Mouse (Mus musculus) MEL (cell line): ENCODE data around the gene Gdf11. TPM values are rescaled to one million over a fixed set of nuclear protein-coding genes. Genes with fewer than 3 reads are reported as not detected.

ENCODE experiments used
- DNase-seq: peaks from one replicate; pipeline ENCODE4 v3.0.0; 2011; ENCODE audit warnings: low read depth, low spot score
- H3K27ac ChIP-seq: 2 replicates; pipeline ENCODE4 v1.5.1; 2012; ENCODE audit warnings: low read depth, mild to moderate bottlenecking, control low read depth, low read length, moderate library complexity; ENCODE audit not compliant: control insufficient read depth
- H3K27me3 ChIP-seq, 2 experiments: fragments of 150-350 bp in 1 of 2; sonication (generic) in 1 of 2; 2 replicates each; pipeline ENCODE4 v1.6.1; 2012; ENCODE audit warnings: low read length in 2 of 2, mild to moderate bottlenecking in 2 of 2, improper control_type of control experiment in 1 of 2, moderate library complexity in 1 of 2; ENCODE audit not compliant: insufficient read depth in 2 of 2, control insufficient read depth in 1 of 2
- H3K36me3 ChIP-seq, 2 experiments: 2 replicates each; pipeline ENCODE4 v1.6.1; 2012 to 2014; ENCODE audit warnings: low read length in 2 of 2, improper control_type of control experiment in 1 of 2, inconsistent platforms in 1 of 2, mild to moderate bottlenecking in 1 of 2; ENCODE audit not compliant: insufficient read depth in 2 of 2, control insufficient read depth in 1 of 2
- H3K4me1 ChIP-seq, 2 experiments: fragments of 150-350 bp in 1 of 2; sonication (generic) in 1 of 2; 2 replicates each; pipeline ENCODE4 v1.6.1; 2012; ENCODE audit warnings: low read length in 2 of 2, improper control_type of control experiment in 1 of 2, mild to moderate bottlenecking in 1 of 2; ENCODE audit not compliant: insufficient read depth in 2 of 2, control insufficient read depth in 1 of 2
- H3K4me3 ChIP-seq, 2 experiments: fragments of 150-350 bp in 1 of 2; sonication (generic) in 1 of 2; 2 replicates each; pipeline ENCODE4 v1.5.1; 2012; ENCODE audit warnings: low read depth in 2 of 2, low read length in 2 of 2, mild to moderate bottlenecking in 2 of 2, moderate library complexity in 2 of 2, control low read depth in 1 of 2, improper control_type of control experiment in 1 of 2; ENCODE audit not compliant: control insufficient read depth in 1 of 2, insufficient read depth in 1 of 2
- H3K79me2 ChIP-seq: 2 replicates; pipeline ENCODE4 v1.6.1; 2012; ENCODE audit warnings: mild to moderate bottlenecking, low read length, moderate library complexity; ENCODE audit not compliant: control insufficient read depth, poor library complexity, insufficient read depth
- H3K9ac ChIP-seq: 2 replicates; pipeline ENCODE4 v1.6.1; 2012; ENCODE audit warnings: low read depth, mild to moderate bottlenecking, control low read depth, low read length, moderate library complexity; ENCODE audit not compliant: control insufficient read depth, poor library complexity, severe bottlenecking
- H3K9me3 ChIP-seq: fragments of 150-350 bp; sonication (generic); replicated peaks from 2 replicates; pipeline ENCODE4 v1.6.1; 2012; ENCODE audit warnings: mild to moderate bottlenecking, low read length, improper control_type of control experiment, moderate library complexity; ENCODE audit not compliant: insufficient read depth
- BHLHE40 ChIP-seq: IDR thresholded peaks from 2 replicates; pipeline ENCODE4 v1.6.1; 2012; ENCODE audit warnings: low read depth, mild to moderate bottlenecking, inconsistent platforms, low read length, improper control_type of control experiment, borderline replicate concordance
- CHD1 ChIP-seq: IDR thresholded peaks from 2 replicates; pipeline ENCODE4 v1.6.1; 2012; ENCODE audit warnings: low read depth, mild to moderate bottlenecking, inconsistent platforms, low read length, improper control_type of control experiment
- CTCF ChIP-seq, 3 experiments: IDR thresholded peaks in 2 of 3; conservative IDR thresholded peaks in 1 of 3; 2 replicates each; pipeline ENCODE4 v1.5.1; 2011 to 2012; ENCODE audit warnings: low read length in 3 of 3, low read depth in 2 of 3, mild to moderate bottlenecking in 2 of 3, improper control_type of control experiment in 1 of 3, inconsistent platforms in 1 of 3, mixed read lengths in 1 of 3, moderate library complexity in 1 of 3; ENCODE audit not compliant: control insufficient read depth in 1 of 3, insufficient read depth in 1 of 3, poor library complexity in 1 of 3, severe bottlenecking in 1 of 3
- EP300 ChIP-seq, 2 experiments: IDR thresholded peaks; 2 replicates each; pipeline ENCODE4 v1.6.1; 2011; ENCODE audit warnings: improper control_type of control experiment in 2 of 2, low read length in 2 of 2, low read depth in 1 of 2, mild to moderate bottlenecking in 1 of 2
- GABPA ChIP-seq: IDR thresholded peaks from 2 replicates; pipeline ENCODE4 v1.6.1; 2012; ENCODE audit warnings: low read depth, mild to moderate bottlenecking, inconsistent platforms, low read length, improper control_type of control experiment, moderate library complexity
- JUND ChIP-seq: IDR thresholded peaks from 2 replicates; pipeline ENCODE4 v1.6.1; 2011; ENCODE audit warnings: low read depth, mild to moderate bottlenecking, improper control_type of control experiment, low read length
- MAFK ChIP-seq: IDR thresholded peaks from 2 replicates; pipeline ENCODE4 v1.6.1; 2011; ENCODE audit warnings: low read depth, mild to moderate bottlenecking, low read length, improper control_type of control experiment, borderline replicate concordance
- MAX ChIP-seq: IDR thresholded peaks from 2 replicates; pipeline ENCODE4 v1.6.1; 2011; ENCODE audit warnings: low read length, improper control_type of control experiment
- MAZ ChIP-seq: IDR thresholded peaks from 2 replicates; pipeline ENCODE4 v1.6.1; 2012; ENCODE audit warnings: low read depth, mild to moderate bottlenecking, inconsistent platforms, low read length, improper control_type of control experiment
- MYB ChIP-seq: IDR thresholded peaks from 2 replicates; pipeline ENCODE4 v1.6.1; 2011; ENCODE audit warnings: mild to moderate bottlenecking, low read depth, low read length, improper control_type of control experiment
- NRF1 ChIP-seq: IDR thresholded peaks from 2 replicates; pipeline ENCODE4 v1.6.1; 2014; ENCODE audit warnings: low read depth, mild to moderate bottlenecking, inconsistent platforms, low read length, improper control_type of control experiment, moderate library complexity; ENCODE audit not compliant: poor library complexity, insufficient read depth, severe bottlenecking
- POLR2AphosphoS2 ChIP-seq: IDR thresholded peaks from 2 replicates; pipeline ENCODE4 v1.6.1; 2011; ENCODE audit warnings: low read length, improper control_type of control experiment
- POLR2AphosphoS5 ChIP-seq: IDR thresholded peaks from 2 replicates; pipeline ENCODE4 v1.6.1; 2012; ENCODE audit warnings: low read depth, borderline replicate concordance, mild to moderate bottlenecking, inconsistent platforms, low read length, moderate library complexity, mixed read lengths
- SIN3A ChIP-seq: IDR thresholded peaks from 2 replicates; pipeline ENCODE4 v1.6.1; 2012; ENCODE audit warnings: low read length, improper control_type of control experiment, inconsistent platforms
- SMC3 ChIP-seq: IDR thresholded peaks from 2 replicates; pipeline ENCODE4 v1.6.1; 2011; ENCODE audit warnings: low read depth, low read length, improper control_type of control experiment
- TAL1 ChIP-seq: IDR thresholded peaks from 2 replicates; pipeline ENCODE4 v1.6.1; 2012; ENCODE audit warnings: mild to moderate bottlenecking, inconsistent platforms, low read length, moderate library complexity, mixed read lengths
- TCF12 ChIP-seq: IDR thresholded peaks from 2 replicates; pipeline ENCODE4 v1.6.1; 2014; ENCODE audit warnings: low read depth, mild to moderate bottlenecking, inconsistent platforms, low read length, improper control_type of control experiment, moderate library complexity
- UBTF ChIP-seq: IDR thresholded peaks from 2 replicates; pipeline ENCODE4 v1.6.1; 2012; ENCODE audit warnings: low read depth, mild to moderate bottlenecking, inconsistent platforms, low read length, improper control_type of control experiment, moderate library complexity, borderline replicate concordance; ENCODE audit not compliant: insufficient read depth
- USF2 ChIP-seq, 2 experiments: IDR thresholded peaks; 2 replicates each; pipeline ENCODE4 v1.6.1; 2011 to 2012; ENCODE audit warnings: improper control_type of control experiment in 2 of 2, low read length in 2 of 2, borderline replicate concordance in 1 of 2, inconsistent platforms in 1 of 2, low read depth in 1 of 2, mild to moderate bottlenecking in 1 of 2; ENCODE audit not compliant: insufficient read depth in 1 of 2
- ZKSCAN1 ChIP-seq: IDR thresholded peaks from 2 replicates; pipeline ENCODE4 v1.6.1; 2012; ENCODE audit warnings: low read depth, mild to moderate bottlenecking, inconsistent platforms, low read length, improper control_type of control experiment, moderate library complexity
- ZMIZ1 ChIP-seq: IDR thresholded peaks from 2 replicates; pipeline ENCODE4 v1.6.1; 2012; ENCODE audit warnings: low read depth, mild to moderate bottlenecking, inconsistent platforms, low read length, improper control_type of control experiment, moderate library complexity
- polyA plus RNA-seq, 2 experiments: library from polyadenylated mRNA; stranded (reverse) in 1 of 2; unstranded in 1 of 2; fragments of >175 nt in 1 of 2; fragments of >200 nt in 1 of 2; gene quantifications; 2 replicates each; pipeline versions ENCODE4 v1.2.1 to v1.2.4; 2012; ENCODE audit warnings: low replicate concordance in 2 of 2, low read depth in 1 of 2; ENCODE audit not compliant: insufficient read length in 2 of 2, insufficient read depth in 1 of 2, missing spikeins in 1 of 2
- total RNA-seq: library from RNA; depleted of rRNA; stranded (reverse); fragments of 300-350 nt; gene quantifications from 2 replicates; pipeline ENCODE4 v1.2.3, GENCODE M21; 2012

Gdf11 gene
- total and polyA plus RNA-seq, 3 experiments, result 2.3 to 2.8 TPM; not detected in 1

- no peak for DNase-seq
- Histone ChIP-seq H3K4me3 (no peak overlapping the region), H3K27ac (no peak overlapping the region), H3K9me3 (no peaks in the 10 kb centered on the region), H3K36me3 (peaks cover 3 to 64% of the 10 kb centered on the region in 2 experiments), H3K4me1 (no peaks in the 10 kb centered on the region; a peak in 1 of 4 replicates), H3K79me2 (no peaks in the 10 kb centered on the region), H3K9ac (no peak overlapping the region), H3K27me3 (no peaks in the 10 kb centered on the region)
- TF ChIP-seq BHLHE40, result no peak
- TF ChIP-seq SIN3A, result no peak
- TF ChIP-seq NRF1, result no peak
- TF ChIP-seq EP300 (IDR thresholded peaks at IDR 0.05; ENCODE audit: low read depth in 1 of 2, low read length in 2 of 2), result no peak
- no peak for TF ChIP-seq MAX
- TF ChIP-seq SMC3, result no peak
- no peak for TF ChIP-seq CTCF (IDR thresholded peaks at IDR 0.05 in 2 of 3, conservative IDR thresholded peaks at IDR 0.05 in 1 of 3; ENCODE audit: control insufficient read depth in 1 of 3, insufficient read depth in 1 of 3, low read depth in 2 of 3, low read length in 3 of 3, poor library complexity in 1 of 3, severe bottlenecking in 1 of 3)
- TF ChIP-seq ZMIZ1, result no peak
- no peak for TF ChIP-seq MAZ
- no peak for TF ChIP-seq GABPA
- no peak for TF ChIP-seq TCF12
- TF ChIP-seq POLR2AphosphoS2, result no peak
- no peak for TF ChIP-seq TAL1
- TF ChIP-seq JUND, result no peak
- TF ChIP-seq MAFK, result no peak
- no peak for TF ChIP-seq CHD1
Measured at GRCm38 (mm10) chr10:128848426-128848825, 43.1 kb downstream of the Gdf11 start.

DNA sequence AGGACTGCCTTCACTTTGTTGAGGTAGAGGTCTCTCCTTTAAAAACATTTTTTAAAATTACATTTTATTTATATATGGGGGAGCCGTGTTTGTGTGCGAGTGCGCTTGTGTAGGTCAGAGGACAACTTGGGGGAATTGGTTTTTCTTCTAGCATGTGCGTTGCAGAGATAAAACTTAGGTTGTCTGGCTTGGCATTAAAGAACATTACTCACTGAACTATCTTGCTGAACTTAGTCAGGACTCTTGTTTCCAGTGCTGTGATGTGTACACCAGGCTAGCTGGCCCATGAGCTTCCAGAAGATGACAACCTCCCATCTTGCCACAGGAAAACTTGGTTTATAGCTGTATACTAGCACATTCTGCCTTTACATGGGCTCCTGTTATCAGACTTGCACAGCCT is 44.9 kb downstream of the Gdf11 start:
- Histone ChIP-seq H3K27me3 (no peaks in the 10 kb centered on the region), H3K36me3 (peaks cover 3 to 65% of the 10 kb centered on the region in 2 experiments), H3K9me3 (no peaks in the 10 kb centered on the region), H3K9ac (no peak overlapping the region), H3K79me2 (no peaks in the 10 kb centered on the region), H3K4me3 (no peak overlapping the region), H3K4me1 (no peaks in the 10 kb centered on the region; a peak in 1 of 4 replicates), H3K27ac (no peak overlapping the region)
- DNase-seq, result peak; percentile 20
- no peak for TF ChIP-seq USF2 (IDR thresholded peaks at IDR 0.05; ENCODE audit: borderline replicate concordance in 1 of 2, insufficient read depth in 1 of 2, low read depth in 1 of 2, low read length in 2 of 2)
- TF ChIP-seq POLR2AphosphoS5, result no peak
- TF ChIP-seq MYB, result no peak
- no peak for TF ChIP-seq CHD1
- no peak; the same call in 1 of the 2 replicates for TF ChIP-seq TCF12
- TF ChIP-seq NRF1, result no peak
- no peak for TF ChIP-seq UBTF
- no peak for TF ChIP-seq ZKSCAN1
- TF ChIP-seq MAFK, result no peak
- no peak for TF ChIP-seq POLR2AphosphoS2
- TF ChIP-seq BHLHE40, result no peak
- no peak for TF ChIP-seq SIN3A
